Mouse (Mus musculus): ENCODE results near the gene Vmn1r236. TPM values are rescaled to one million over a fixed set of nuclear protein-coding genes. Genes with fewer than 3 reads are reported as not detected.

Vmn1r236 gene
- not detected in 2 replicates for polyA plus RNA-seq (2015; fragmentation: Nextera tagmentation; extraction: Ambion mirVana)

DNA sequence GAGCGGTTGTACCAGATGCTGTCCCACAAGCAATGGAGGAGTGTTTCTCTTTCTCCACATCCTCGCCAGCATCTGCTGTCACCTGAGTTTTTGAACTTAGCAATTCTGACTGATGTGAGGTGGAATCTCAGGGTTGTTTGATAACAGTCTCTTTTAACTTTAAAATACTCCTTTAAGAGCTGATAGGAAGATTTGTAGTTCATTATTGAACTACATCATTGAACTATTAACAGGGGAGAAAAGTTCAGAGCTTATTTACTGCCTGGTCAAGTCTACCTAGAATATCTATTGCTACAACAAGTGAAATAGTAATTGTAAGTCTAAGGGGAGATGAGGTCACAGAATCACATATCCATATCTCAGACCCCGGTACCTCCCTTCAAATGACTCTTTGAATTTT lies at the start of gene Vmn1r236:
Gene Vmn1r236 (plus strand): TSS at position 301 of the 400 bp plus-strand sequence.
- Histone ChIP-seq H3K27ac (no peak within 1 kb of the TSS), H3K4me3 (no peak within 1 kb of the TSS), H3K9ac (no peak within 1 kb of the TSS), H3K27me3 (no peaks in the 10 kb centered on the region), H3K4me2 (no peak within 1 kb of the TSS), H3K9me3 (no peaks in the 10 kb centered on the region), H3K36me3 (no peaks in the 10 kb centered on the region), H3K4me1 (no peaks in the 10 kb centered on the region)
- ATAC-seq (ENCODE audit: insufficient number of reproducible peaks, low FRiP score, low TSS enrichment, low read depth): no peak
- 71% methylated on average over 3 of the region's 3 CpGs for WGBS

- no peak within 1 kb of the TSS for H3K27ac ChIP-seq
- H3K4me3 ChIP-seq: no peak within 1 kb of the TSS
- H3K27me3 ChIP-seq: no peaks in the 10 kb centered on the region
- no peak for ATAC-seq (ENCODE audit: insufficient number of reproducible peaks, low FRiP score, low TSS enrichment, low read depth)
- no peaks in the 10 kb centered on the region for H3K9me3 ChIP-seq
- H3K9ac ChIP-seq: no peak within 1 kb of the TSS
- H3K36me3 ChIP-seq: no peaks in the 10 kb centered on the region
- H3K4me2 ChIP-seq: no peak within 1 kb of the TSS
- no peaks in the 10 kb centered on the region for H3K4me1 ChIP-seq
Observed at GRCm38 (mm10) chr17:21256111-21256510, 26.6 kb upstream of the Vmn1r236 start, which contains the start of gene Vmn1r235. Gene Vmn1r235 (plus strand): TSS chr17:21256411.

GRCm38 (mm10) chr17:21272103-21272502 lies 10.6 kb upstream of the Vmn1r236 start:
- Histone ChIP-seq H3K4me2 (no peak overlapping the region), H3K9me3 (no peaks in the 10 kb centered on the region), H3K4me3 (no peak overlapping the region), H3K27ac (no peak overlapping the region), H3K9ac (no peak overlapping the region), H3K4me1 (no peaks in the 10 kb centered on the region), H3K27me3 (no peaks in the 10 kb centered on the region), H3K36me3 (no peaks in the 10 kb centered on the region)
- 11% methylated on average over 4 of the region's 4 CpGs for WGBS
- no peak for ATAC-seq (ENCODE audit: insufficient number of reproducible peaks, low FRiP score, low TSS enrichment, low read depth)

- Histone ChIP-seq H3K4me1 (no peaks in the 10 kb centered on the region), H3K4me3 (no peak overlapping the region), H3K27ac (no peak overlapping the region), H3K4me2 (no peak overlapping the region), H3K27me3 (no peaks in the 10 kb centered on the region), H3K9me3 (no peaks in the 10 kb centered on the region), H3K36me3 (no peaks in the 10 kb centered on the region), H3K9ac (no peak overlapping the region)
- no peak for ATAC-seq (ENCODE audit: insufficient number of reproducible peaks, low FRiP score, low TSS enrichment, low read depth)
Observed at GRCm38 (mm10) chr17:21284395-21284794, 1.7 kb downstream of the Vmn1r236 start.

GRCm38 (mm10) chr17:21289695-21290094 lies 7.0 kb downstream of the Vmn1r236 start:
- H3K27ac ChIP-seq: no peak overlapping the region
- H3K27me3 ChIP-seq: no peaks in the 10 kb centered on the region
- H3K4me1 ChIP-seq: no peaks in the 10 kb centered on the region
- H3K9ac ChIP-seq: no peak overlapping the region
- no peak overlapping the region for H3K4me2 ChIP-seq
- H3K36me3 ChIP-seq: no peaks in the 10 kb centered on the region
- H3K9me3 ChIP-seq: no peaks in the 10 kb centered on the region
- no peak overlapping the region for H3K4me3 ChIP-seq
- no peak for ATAC-seq (ENCODE audit: insufficient number of reproducible peaks, low FRiP score, low TSS enrichment, low read depth)

DNA sequence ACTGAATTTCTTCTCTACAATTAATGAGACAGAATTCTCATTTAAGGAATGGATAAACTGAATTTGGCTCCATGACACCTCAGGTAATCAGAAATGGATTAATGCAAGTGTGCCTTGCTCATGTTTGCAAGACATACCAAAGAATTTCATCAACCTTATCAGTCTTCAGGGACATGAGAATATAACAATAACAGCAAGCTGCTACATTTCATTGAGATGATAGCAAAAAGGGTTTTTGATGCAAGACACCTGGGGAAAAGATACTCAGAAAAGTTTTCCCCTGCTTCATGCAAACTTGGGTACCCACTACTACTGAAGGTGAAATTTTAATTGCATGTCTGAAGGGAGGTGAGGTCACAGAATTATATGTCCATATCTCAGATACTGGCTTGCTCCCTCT lies 28.8 kb downstream of the Vmn1r236 start, which contains the start of gene Vmn1r237:
Gene Vmn1r237 (plus strand): TSS at position 301 of the 400 bp plus-strand sequence.
- H3K27me3 ChIP-seq: no peaks in the 10 kb centered on the region
- H3K4me2 ChIP-seq: no peak within 1 kb of the TSS
- ATAC-seq (ENCODE audit: insufficient number of reproducible peaks, low FRiP score, low TSS enrichment, low read depth): no peak
- H3K4me1 ChIP-seq: no peaks in the 10 kb centered on the region
- H3K27ac ChIP-seq: no peak within 1 kb of the TSS
- H3K36me3 ChIP-seq: no peaks in the 10 kb centered on the region
- no peak within 1 kb of the TSS for H3K9ac ChIP-seq
- no peaks in the 10 kb centered on the region for H3K9me3 ChIP-seq
- no peak within 1 kb of the TSS for H3K4me3 ChIP-seq

Small RNA genes within 50 kb of the gene (microRNA-seq; reads per million reads assigned to microRNA genes)
- gene Gm26384: not detected

Other genes with a start within 250 kb of the Vmn1r236 start
- not detected in 2 replicates for gene Vmn1r234, start 56.9 kb upstream of the Vmn1r236 start, polyA plus RNA-seq (2015; fragmentation: Nextera tagmentation; extraction: Ambion mirVana)
- not detected in 2 replicates for gene Vmn1r235, start 26.5 kb upstream of the Vmn1r236 start, polyA plus RNA-seq (2015; fragmentation: Nextera tagmentation; extraction: Ambion mirVana)
- not detected in 2 replicates for gene Vmn1r237, start 28.9 kb downstream of the Vmn1r236 start, polyA plus RNA-seq (2015; fragmentation: Nextera tagmentation; extraction: Ambion mirVana)
- gene Zfp677, start 100.8 kb downstream of the Vmn1r236 start, polyA plus RNA-seq (2015; fragmentation: Nextera tagmentation; extraction: Ambion mirVana): 4.2 and 4.6 TPM in 2 replicates
- gene Zfp54, start 140.3 kb downstream of the Vmn1r236 start, polyA plus RNA-seq (2015; fragmentation: Nextera tagmentation; extraction: Ambion mirVana): 5.3 and 6.0 TPM in 2 replicates
- gene Zfp51, start 167.4 kb downstream of the Vmn1r236 start, polyA plus RNA-seq (2015; fragmentation: Nextera tagmentation; extraction: Ambion mirVana): 14.6 and 15.6 TPM in 2 replicates
- 10.6 and 11.4 TPM in 2 replicates for gene Zfp53, start 206.1 kb downstream of the Vmn1r236 start, polyA plus RNA-seq (2015; fragmentation: Nextera tagmentation; extraction: Ambion mirVana)